Mouse (Mus musculus): ENCODE data around the gene Prkag1.
A peak's percentile ranks its signal among the peaks of the same experiment; 100 is the strongest.

Gene Prkag1

DNA sequence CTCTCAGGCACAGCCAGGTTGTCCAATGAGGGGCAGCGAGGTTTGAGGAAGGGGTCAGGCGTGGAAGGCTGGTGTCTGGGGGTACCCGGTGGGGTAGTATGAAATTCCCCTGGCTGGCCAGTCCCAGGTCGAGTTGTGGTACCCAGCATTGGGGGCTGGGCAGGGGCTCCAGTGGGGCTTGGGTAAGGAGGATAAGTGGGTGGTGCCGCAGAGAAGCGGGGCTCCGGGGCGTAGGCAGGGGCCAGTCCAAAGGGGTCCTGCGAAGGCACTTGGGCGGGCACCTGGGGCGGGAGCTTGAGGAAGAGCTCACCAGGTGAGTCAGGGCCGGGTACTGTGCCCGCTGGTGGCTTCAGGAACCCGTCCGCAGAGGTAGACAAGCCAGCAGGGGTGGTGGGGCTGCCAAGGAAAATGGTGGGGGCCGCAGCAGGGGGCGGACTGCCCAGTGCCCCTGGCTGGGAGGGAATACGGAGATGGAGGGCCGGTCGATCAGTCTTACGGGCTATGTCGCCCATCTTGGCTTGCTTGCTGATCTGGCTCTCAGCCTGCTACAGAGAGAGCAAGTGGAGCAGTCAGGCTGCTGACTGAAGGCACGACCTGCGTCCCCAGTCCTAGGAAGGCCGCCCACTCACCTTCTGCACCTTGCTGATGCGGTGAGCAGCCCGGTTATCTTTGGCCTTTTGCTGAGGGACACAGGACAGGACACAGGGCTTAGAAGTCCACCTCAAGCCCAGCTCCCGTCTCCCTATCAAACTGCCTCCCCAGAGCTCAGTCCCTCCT is 22.0 kb upstream of the Prkag1 start:
- no peak for DNase-seq (ENCODE audit: low read depth)

DNA sequence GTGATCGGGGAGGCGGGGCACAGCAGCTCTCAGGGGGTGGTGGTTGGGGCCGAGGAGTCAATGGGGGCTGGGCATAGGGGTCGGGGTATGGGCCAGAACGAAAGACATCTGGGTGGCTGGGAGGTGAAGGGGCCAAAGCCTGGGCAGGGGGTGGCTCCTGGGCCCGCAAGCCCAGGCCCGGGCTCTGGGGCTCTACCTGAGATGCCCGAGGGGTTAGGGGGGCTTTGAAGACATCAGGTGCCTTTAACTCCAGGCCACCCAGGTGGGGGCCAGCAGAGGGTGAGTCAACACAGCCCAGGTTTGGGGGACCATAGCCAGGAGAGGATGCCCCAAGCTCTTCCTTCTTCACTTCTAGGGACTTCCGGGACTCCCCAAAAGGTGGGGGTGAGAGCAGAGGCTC is 21.4 kb upstream of the Prkag1 start:
- no peak for DNase-seq (ENCODE audit: low read depth)

GRCm38 (mm10) chr15:98852071-98852470 is 20.8 kb upstream of the Prkag1 start:
- no peak for DNase-seq (ENCODE audit: low read depth)

DNA sequence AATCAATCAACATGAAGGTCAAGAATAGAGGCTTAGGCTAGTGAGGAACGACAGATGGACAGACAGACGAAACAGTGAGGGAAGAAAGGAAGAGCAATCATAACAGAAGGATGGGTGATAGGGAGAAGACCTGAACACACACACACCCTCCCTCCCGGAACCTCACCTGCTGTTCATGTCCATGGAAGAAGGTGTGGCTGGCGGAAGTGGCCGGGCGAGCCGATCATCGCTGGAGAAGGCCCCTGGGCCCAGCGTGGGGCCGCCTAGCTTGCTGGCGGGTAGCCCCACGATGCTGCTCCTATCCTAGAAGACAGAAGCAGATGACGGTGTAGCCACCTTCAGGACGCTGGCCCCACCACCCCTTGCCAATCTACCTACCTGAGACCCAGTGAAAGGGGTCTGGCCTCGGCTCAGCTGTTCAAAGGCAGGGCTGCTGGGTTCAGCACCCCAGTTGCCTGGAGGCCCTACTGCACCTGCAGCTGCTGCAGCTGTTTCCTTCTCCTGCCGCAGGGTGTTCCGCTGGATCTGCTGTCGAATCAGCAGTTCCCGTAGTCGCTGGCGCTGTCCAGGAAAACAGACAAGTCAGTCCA is 20.0 kb upstream of the Prkag1 start:
- no peak for DNase-seq (ENCODE audit: low read depth)

DNA sequence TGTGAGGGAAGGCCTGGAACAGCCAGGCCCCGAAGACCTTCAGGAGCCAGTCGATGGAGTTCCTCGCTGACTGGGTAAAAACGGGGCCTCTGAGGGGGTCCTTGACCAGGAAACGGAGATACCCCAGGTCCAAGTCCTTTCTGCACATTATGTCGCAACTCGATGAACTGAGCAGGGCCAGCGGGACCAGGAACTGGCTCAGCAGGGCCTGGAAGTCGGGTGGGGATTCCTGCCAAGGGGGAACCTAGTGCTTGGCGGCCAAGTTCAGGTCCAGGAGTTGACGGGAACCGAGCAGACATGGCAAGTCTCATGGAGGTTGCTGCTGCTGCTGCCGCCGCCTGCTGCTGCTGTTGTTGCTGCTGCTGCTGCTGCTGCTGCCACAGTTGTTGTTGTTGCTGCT is 19.3 kb upstream of the Prkag1 start:
- DNase-seq (ENCODE audit: low read depth) = no peak

DNA sequence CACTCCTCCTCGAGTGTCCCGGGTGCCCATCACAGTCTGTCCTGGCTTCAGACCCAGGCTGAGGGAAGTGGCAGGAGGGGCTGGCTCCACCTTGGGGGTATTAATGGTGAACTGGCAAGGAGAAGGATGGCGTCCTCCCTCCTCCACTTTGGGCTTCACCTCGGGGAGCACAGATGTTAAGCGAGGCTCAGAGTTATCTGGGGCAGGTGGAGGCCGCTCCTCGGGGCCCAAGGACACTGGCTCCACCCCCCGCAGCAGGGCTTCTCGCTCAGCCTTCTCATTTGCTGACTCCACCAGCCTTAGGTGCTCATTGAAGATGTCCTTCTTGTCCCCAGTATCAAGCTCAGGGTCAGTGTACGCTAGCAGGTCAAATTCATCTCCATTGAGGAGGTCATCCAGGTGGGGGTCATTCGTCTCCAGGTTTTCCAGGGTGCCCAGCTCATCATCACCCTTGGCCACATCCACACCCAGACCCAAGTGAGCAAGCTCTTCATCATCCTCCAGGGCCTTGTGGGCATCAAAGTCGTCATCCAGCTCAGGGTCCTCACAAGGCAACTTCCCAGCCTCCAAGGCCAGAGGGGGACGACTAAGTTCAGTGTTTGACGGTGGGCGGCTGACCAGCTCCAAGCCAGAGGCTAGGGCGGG is 18.8 kb upstream of the Prkag1 start:
- DNase-seq (ENCODE audit: low read depth) = no peak

DNA sequence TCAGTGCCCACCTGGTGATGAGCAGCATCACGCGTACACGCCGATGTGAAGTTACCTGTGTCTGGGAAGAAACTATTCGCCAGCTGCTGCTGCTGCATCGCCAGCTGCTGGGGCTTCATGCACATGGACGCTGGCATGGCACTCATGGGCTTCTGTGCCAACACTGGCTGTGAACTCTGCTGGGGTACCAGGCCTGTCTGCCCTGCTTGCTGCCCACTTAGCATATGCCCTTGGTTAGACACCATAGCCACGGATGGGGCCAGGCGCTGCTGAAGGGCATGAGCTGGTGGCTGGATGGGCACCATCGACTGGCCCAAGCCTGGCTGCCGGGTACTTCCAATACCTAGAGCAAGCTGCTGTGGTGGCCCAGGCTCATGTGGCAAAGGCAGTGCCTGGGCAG is 17.8 kb upstream of the Prkag1 start:
- no peak for DNase-seq (ENCODE audit: low read depth)

- DNase-seq (ENCODE audit: low read depth) = no peak
Observed at GRCm38 (mm10) chr15:98846140-98846539, 14.8 kb upstream of the Prkag1 start.

- DNase-seq (ENCODE audit: low read depth) = no peak
Observed at GRCm38 (mm10) chr15:98845149-98845548, 13.8 kb upstream of the Prkag1 start.

- DNase-seq (ENCODE audit: low read depth) = no peak
Observed at GRCm38 (mm10) chr15:98843595-98844223, 12.4 kb upstream of the Prkag1 start.

DNA sequence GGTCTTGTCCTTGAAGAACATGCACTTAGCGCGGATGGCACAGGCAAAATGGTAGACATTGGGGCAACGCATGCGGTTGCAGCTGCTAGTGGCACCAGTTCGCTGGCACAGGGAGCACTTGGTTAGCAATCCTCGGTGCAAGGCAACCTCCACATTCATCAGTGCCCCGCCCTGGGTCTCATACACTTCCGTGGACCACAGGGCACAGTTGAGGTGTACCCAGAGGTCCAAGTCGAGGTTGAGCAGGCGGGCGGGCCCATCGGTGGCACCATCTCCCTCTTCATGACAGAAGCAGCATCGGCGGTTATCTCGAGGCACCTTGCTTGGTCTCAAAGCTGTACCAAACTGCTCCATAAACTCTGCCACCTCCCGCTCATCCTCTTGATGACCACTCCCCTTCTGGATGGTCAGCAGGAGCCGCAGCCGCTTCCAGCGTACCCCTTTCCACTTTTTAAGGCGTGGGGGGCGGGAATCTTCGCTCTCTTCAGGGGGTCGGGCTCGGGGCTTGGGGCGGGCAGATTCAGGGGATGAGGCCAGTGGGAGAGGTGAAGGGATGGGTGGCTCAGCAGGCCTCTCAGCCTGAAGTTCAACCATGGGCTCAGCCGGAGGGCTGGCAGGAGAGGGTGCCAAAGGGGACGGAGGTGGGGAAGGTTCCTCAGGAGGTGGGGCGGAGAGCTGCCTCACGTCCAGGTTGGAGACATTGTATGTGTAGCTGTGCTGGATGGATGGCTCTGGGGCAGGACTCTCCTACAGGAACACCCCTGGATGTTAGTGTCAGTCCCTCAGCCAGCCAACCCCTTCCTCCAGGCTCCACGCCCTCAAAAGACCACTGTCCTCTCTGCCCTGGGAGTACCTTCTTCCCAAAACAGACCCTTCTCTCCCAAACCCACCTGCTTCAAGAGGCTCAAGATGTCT is 8.6 kb upstream of the Prkag1 start:
- DNase-seq (ENCODE audit: low read depth) = no peak

DNA sequence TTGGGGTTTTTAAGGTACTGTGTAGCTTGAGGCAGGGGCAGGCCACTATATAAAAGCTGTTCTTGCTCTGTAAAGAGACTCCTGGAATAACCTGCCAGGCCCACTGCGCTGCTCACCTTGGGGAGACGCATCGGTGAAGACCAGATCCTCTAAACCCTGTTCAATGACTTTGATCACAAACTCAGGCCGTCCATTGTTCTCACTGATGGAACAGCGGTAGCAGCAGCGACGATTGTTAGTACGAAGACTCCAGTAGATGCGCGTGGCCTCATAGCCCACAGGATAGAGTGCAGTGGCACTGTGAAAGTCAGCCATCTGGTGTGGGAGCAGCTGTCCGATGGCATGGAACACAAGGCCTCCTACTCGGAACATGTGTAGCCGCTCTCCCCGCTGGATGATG is 7.8 kb upstream of the Prkag1 start:
- no peak for DNase-seq (ENCODE audit: low read depth)

- DNase-seq (ENCODE audit: low read depth) = no peak
Observed at GRCm38 (mm10) chr15:98837743-98838103, 6.4 kb upstream of the Prkag1 start.

- DNase-seq (ENCODE audit: low read depth) = no peak
Observed at GRCm38 (mm10) chr15:98837006-98837742, 5.9 kb upstream of the Prkag1 start.

GRCm38 (mm10) chr15:98835291-98835690 is 4.0 kb upstream of the Prkag1 start:
- DNase-seq (ENCODE audit: low read depth) = no peak

DNA sequence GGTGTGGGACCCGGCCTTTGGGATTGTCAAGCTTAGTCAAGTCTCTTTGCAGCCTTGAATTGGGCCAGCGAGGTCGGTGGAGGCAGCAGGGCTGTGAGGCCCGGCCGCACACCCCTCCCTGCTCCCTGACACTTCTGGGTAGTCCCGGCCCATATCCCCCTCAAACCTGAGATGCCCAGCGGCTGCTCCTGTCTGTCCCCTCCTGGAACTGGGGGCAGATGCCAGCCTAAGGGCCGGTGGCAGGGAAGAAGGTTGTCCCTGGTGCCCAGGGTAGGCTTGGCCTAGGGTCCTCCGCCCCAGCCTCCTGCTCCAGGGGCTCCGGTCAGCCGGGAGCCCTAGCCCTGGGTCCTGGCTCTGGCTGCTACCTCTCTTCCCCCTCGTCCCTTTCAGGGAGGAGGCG is 2.7 kb upstream of the Prkag1 start:
- no peak for DNase-seq (ENCODE audit: low read depth)

DNA sequence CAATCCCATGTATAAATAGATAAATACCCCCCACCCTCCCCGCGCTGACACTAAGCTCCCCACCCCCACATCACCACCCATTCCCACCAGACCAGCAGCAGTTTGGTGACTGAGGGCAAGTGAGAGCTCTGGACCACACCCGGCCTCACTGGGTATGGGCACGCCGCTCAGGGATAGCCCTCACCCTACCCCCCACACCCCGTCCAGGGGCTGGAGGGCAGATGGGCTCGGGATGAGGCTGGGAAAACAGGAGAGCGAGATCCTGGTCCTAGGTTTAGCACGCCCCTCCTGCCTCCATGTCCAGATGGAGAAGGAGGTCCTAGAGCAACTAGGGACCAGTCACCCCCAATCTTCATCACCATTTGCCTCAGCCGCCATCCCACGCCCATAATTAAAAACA is 2.0 kb upstream of the Prkag1 start:
- no peak for DNase-seq (ENCODE audit: low read depth)

DNA sequence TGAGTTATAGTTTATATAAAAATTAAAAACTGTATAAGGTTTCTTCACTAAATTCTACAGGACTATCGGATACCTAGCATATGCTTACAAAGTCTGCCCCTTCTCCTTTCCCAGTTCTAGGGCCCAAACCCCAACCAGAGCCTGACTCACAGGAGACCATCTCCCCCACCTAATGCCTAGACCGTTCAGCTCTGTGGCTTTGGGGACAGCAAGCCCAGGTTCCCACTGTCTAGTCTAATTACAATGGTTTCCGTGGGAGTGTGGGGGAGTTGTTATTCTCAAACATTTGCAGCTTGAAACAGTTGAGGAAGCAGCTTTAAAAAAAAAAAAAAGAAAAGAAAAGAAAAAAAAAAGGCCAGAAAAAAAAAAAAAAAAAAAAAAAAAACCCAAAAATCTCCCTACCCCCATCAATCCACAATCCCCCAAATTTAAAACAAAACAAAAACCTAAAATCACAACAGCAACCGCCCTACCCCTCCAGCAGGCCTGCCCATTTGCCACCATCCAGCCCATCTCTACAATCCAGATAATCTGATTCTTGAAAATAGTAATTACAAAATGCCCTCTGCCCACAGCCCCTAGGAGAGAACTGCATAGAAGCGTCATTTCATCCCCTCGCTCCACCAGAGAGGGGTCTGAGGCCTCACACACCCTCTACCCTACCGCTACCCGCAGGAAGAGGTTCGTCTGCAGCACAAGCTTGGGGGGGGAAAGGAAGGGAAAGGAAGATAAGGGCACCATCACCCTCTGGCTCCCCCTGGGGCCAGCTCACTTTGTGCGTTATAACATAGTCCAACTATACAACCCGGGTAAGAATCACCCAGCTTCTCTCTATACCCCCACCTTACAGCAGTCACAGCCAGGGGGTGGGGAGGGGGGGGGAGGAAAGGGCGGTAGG is 1.1 kb upstream of the Prkag1 start:
- peak; percentile 81 for DNase-seq (ENCODE audit: low read depth)

DNA sequence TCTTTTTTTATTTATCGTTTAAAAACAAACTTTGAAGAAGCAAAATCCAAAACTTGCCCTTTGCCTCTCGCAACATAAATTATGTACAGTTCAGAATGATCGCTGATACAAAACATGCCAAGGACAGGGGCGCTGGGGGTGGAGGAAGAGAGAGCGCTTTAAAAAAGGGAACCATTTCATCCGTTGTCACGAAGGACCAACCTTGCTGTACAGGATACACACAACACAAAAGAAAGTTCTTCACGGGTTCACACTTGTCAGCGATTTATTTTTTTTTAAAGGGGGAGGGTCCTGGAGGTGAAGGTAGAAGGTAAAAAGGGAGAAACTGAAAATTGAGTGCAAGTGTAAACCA is 339 bp upstream of the Prkag1 start:
- no peak for DNase-seq (ENCODE audit: low read depth)

DNA sequence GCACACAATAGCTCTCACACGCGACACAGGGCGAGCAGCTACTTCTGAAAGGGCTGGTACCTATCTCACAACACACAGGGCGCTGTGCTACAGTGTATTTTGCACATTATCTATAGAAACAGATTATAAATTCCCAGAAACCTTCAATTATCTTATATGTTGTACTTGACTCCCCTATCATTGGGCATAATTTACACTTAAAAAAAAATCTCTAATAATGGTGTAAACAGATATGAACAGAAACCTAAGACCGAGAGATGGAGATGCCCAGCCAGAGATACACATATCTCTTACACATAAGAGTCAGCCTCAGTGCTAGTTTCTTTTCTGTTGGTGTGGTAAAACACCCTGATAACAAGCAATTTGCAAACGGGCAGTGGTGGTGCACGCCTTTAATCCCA is 3.7 kb downstream of the Prkag1 start:
- no peak for DNase-seq (ENCODE audit: low read depth)
